Mouse (Mus musculus) gastrocnemius, postnatal 36 days (tissue): Measurements from ENCODE around the gene Uck2. TPM values are rescaled to one million over a fixed set of nuclear protein-coding genes. Genes with fewer than 3 reads are reported as not detected.

Experiments used
- DNase-seq, 2 experiments: peaks; one replicate each; pipeline ENCODE4 v3.0.0; 2022
- intact Hi-C: fragments of 180-260 bp; cut with DNase I; formaldehyde crosslinking; loops from one replicate; pipeline ENCODE4 v1.15.1; 2025
- total RNA-seq, 2 experiments: library from RNA; stranded (reverse); gene quantifications; 2 replicates each; pipeline ENCODE4 v1.2.3; 2021

The Uck2 gene
- total RNA-seq, 2 experiments from 2014 or later, result 17.6 to 18.9 TPM

GRCm38 (mm10) chr1:167262489-167263041 is 22.6 kb downstream of the Uck2 start:
- intact Hi-C loops, result no loop called here
- DNase-seq, result no peak

- no peak for DNase-seq
Observed at GRCm38 (mm10) chr1:167261750-167262149, 23.4 kb downstream of the Uck2 start.

GRCm38 (mm10) chr1:167259702-167260101 is 25.4 kb downstream of the Uck2 start:
- no peak for DNase-seq
- intact Hi-C loops, result no loop called here

More at GRCm38 (mm10) chr1:167261750-167262149, 23.4 kb downstream of the Uck2 start:
- intact Hi-C loops, result no loop called here

GRCm38 (mm10) chr1:167256724-167257302 is 28.3 kb downstream of the Uck2 start:
- DNase-seq, result no peak
- intact Hi-C loops, result no loop called here

- no peak for DNase-seq
- intact Hi-C loops, result no loop called here
Observed at GRCm38 (mm10) chr1:167253579-167253978, 31.5 kb downstream of the Uck2 start.

GRCm38 (mm10) chr1:167249881-167250280 is 35.2 kb downstream of the Uck2 start:
- DNase-seq, result no peak
- intact Hi-C loops, result no loop called here

GRCm38 (mm10) chr1:167249252-167249651 is 35.9 kb downstream of the Uck2 start:
- intact Hi-C loops, result no loop called here
- no peak for DNase-seq

GRCm38 (mm10) chr1:167247886-167248285 is 37.2 kb downstream of the Uck2 start:
- intact Hi-C loops, result no loop called here
- no peak for DNase-seq

GRCm38 (mm10) chr1:167246976-167247375 is 38.1 kb downstream of the Uck2 start:
- intact Hi-C loops, result no loop called here
- DNase-seq, result peak; percentile 73 to 79

- intact Hi-C loops, result no loop called here
- no peak for DNase-seq
Observed at GRCm38 (mm10) chr1:167246275-167246674, 38.8 kb downstream of the Uck2 start.

- intact Hi-C loops, result no loop called here
- no peak for DNase-seq
Observed at GRCm38 (mm10) chr1:167245180-167245641, 39.9 kb downstream of the Uck2 start.

- DNase-seq, result no peak
- intact Hi-C loops, result no loop called here
Observed at GRCm38 (mm10) chr1:167242191-167242681, 42.9 kb downstream of the Uck2 start.

- no peak for DNase-seq
- intact Hi-C loops, result no loop called here
Observed at GRCm38 (mm10) chr1:167241487-167241886, 43.6 kb downstream of the Uck2 start.

GRCm38 (mm10) chr1:167240361-167240760 is 44.8 kb downstream of the Uck2 start:
- intact Hi-C loops, result no loop called here
- DNase-seq, result no peak

- DNase-seq, result no peak
- intact Hi-C loops, result no loop called here
Observed at GRCm38 (mm10) chr1:167239916-167240315, 45.2 kb downstream of the Uck2 start.

GRCm38 (mm10) chr1:167237798-167238197 is 47.3 kb downstream of the Uck2 start:
- intact Hi-C loops, result no loop called here

GRCm38 (mm10) chr1:167236790-167237189 is 48.3 kb downstream of the Uck2 start:
- intact Hi-C loops, result no loop called here
- no peak for DNase-seq

More at GRCm38 (mm10) chr1:167237798-167238197, 47.3 kb downstream of the Uck2 start:
- no peak for DNase-seq

- intact Hi-C loops, result loop anchor here (5.0 kb wide), 1 partner anchor 33 kb away; no protein-coding TSS in a partner anchor
- no peak for DNase-seq
Observed at GRCm38 (mm10) chr1:167234344-167234743, 50.8 kb downstream of the Uck2 start.

- DNase-seq, result no peak
- intact Hi-C loops, result loop anchor here (5.0 kb wide), 1 partner anchor 34 kb away; no protein-coding TSS in a partner anchor
Observed at GRCm38 (mm10) chr1:167232918-167233317, 52.2 kb downstream of the Uck2 start.

GRCm38 (mm10) chr1:167231612-167232283 is 53.4 kb downstream of the Uck2 start:
- no peak for DNase-seq
- intact Hi-C loops, result loop anchor here (5.0 kb wide), 1 partner anchor 36 kb away; no protein-coding TSS in a partner anchor

GRCm38 (mm10) chr1:167230930-167231611 is 54.0 kb downstream of the Uck2 start:
- DNase-seq, result no peak
- intact Hi-C loops, result loop anchor here (5.0 kb wide), 1 partner anchor 36 kb away; no protein-coding TSS in a partner anchor
